Mouse (Mus musculus): Measurements from ENCODE around the gene Rsu1. TPM values are rescaled to one million over a fixed set of nuclear protein-coding genes. Genes with fewer than 3 reads are reported as not detected.

Gene Rsu1
- polyA plus RNA-seq (2011; ENCODE audit: insufficient read depth, insufficient read length, low read depth, missing spikeins), result 49.4 and 67.7 TPM in 2 replicates

- Histone ChIP-seq H3K9ac (ENCODE audit: low read depth, poor library complexity, severe bottlenecking) (peak within 1 kb of the TSS; percentile 49), H3K4me1 (ENCODE audit: control insufficient read depth, insufficient read depth, low read length) (no peaks in the 10 kb centered on the region), H3K4me3 (ENCODE audit: low read depth, low read length) (peak within 1 kb of the TSS; percentile 89), H3K27me3 (ENCODE audit: control insufficient read depth, insufficient read depth, low read length, poor library complexity, severe bottlenecking) (no peaks in the 10 kb centered on the region), H3K27ac (ENCODE audit: insufficient read depth, low read length) (no peak within 1 kb of the TSS), H3K36me3 (ENCODE audit: control insufficient read depth, insufficient read depth, low read length, poor library complexity, severe bottlenecking) (no peaks in the 10 kb centered on the region), H3K9me3 (replicated peaks; ENCODE audit: control insufficient read depth, insufficient read depth, low read length, poor library complexity, severe bottlenecking) (no peaks in the 10 kb centered on the region)
- TF ChIP-seq EP300 (IDR thresholded peaks at IDR 0.05; ENCODE audit: insufficient read depth, low read depth, low read length), result no peak
Measured at GRCm38 (mm10) chr2:13271165-13271957, at the start of gene Rsu1. TSS of gene Rsu1 (minus strand) at chr2:13271415.

- no peaks in the 10 kb centered on the region for H3K9me3 ChIP-seq (replicated peaks; ENCODE audit: control insufficient read depth, insufficient read depth, low read length, poor library complexity, severe bottlenecking)
- no peak overlapping the region for H3K27ac ChIP-seq (ENCODE audit: insufficient read depth, low read length)
- H3K9ac ChIP-seq (ENCODE audit: low read depth, poor library complexity, severe bottlenecking), result no peak overlapping the region
- no peak overlapping the region for H3K4me3 ChIP-seq (ENCODE audit: low read depth, low read length)
- no peaks in the 10 kb centered on the region for H3K36me3 ChIP-seq (ENCODE audit: control insufficient read depth, insufficient read depth, low read length, poor library complexity, severe bottlenecking)
- H3K4me1 ChIP-seq (ENCODE audit: control insufficient read depth, insufficient read depth, low read length), result no peaks in the 10 kb centered on the region
- no peak for TF ChIP-seq CTCF (IDR thresholded peaks at IDR 0.05; ENCODE audit: low read depth, low read length)
- TF ChIP-seq POLR2A (IDR thresholded peaks at IDR 0.05; ENCODE audit: insufficient read depth, low read length), result no peak
- TF ChIP-seq EP300 (IDR thresholded peaks at IDR 0.05; ENCODE audit: insufficient read depth, low read depth, low read length), result no peak
- no peaks in the 10 kb centered on the region for H3K27me3 ChIP-seq (ENCODE audit: control insufficient read depth, insufficient read depth, low read length, poor library complexity, severe bottlenecking)
Measured at GRCm38 (mm10) chr2:13303376-13303775, 32.2 kb upstream of the Rsu1 start.

- Histone ChIP-seq H3K9ac (ENCODE audit: low read depth, poor library complexity, severe bottlenecking) (no peak overlapping the region), H3K4me3 (ENCODE audit: low read depth, low read length) (no peak overlapping the region), H3K9me3 (replicated peaks; ENCODE audit: control insufficient read depth, insufficient read depth, low read length, poor library complexity, severe bottlenecking) (no peaks in the 10 kb centered on the region), H3K27ac (ENCODE audit: insufficient read depth, low read length) (no peak overlapping the region), H3K36me3 (ENCODE audit: control insufficient read depth, insufficient read depth, low read length, poor library complexity, severe bottlenecking) (no peaks in the 10 kb centered on the region), H3K4me1 (ENCODE audit: control insufficient read depth, insufficient read depth, low read length) (no peaks in the 10 kb centered on the region), H3K27me3 (ENCODE audit: control insufficient read depth, insufficient read depth, low read length, poor library complexity, severe bottlenecking) (no peaks in the 10 kb centered on the region)
- no peak for TF ChIP-seq POLR2A (IDR thresholded peaks at IDR 0.05; ENCODE audit: insufficient read depth, low read length)
- no peak for TF ChIP-seq EP300 (IDR thresholded peaks at IDR 0.05; ENCODE audit: insufficient read depth, low read depth, low read length)
- no peak for TF ChIP-seq CTCF (IDR thresholded peaks at IDR 0.05; ENCODE audit: low read depth, low read length)
Measured at GRCm38 (mm10) chr2:13299031-13299430, 27.8 kb upstream of the Rsu1 start.

GRCm38 (mm10) chr2:13297733-13298132 is 26.5 kb upstream of the Rsu1 start:
- no peaks in the 10 kb centered on the region for H3K36me3 ChIP-seq (ENCODE audit: control insufficient read depth, insufficient read depth, low read length, poor library complexity, severe bottlenecking)
- no peak overlapping the region for H3K27ac ChIP-seq (ENCODE audit: insufficient read depth, low read length)
- no peaks in the 10 kb centered on the region for H3K27me3 ChIP-seq (ENCODE audit: control insufficient read depth, insufficient read depth, low read length, poor library complexity, severe bottlenecking)
- H3K4me3 ChIP-seq (ENCODE audit: low read depth, low read length), result no peak overlapping the region
- TF ChIP-seq EP300 (IDR thresholded peaks at IDR 0.05; ENCODE audit: insufficient read depth, low read depth, low read length) (no peak), POLR2A (IDR thresholded peaks at IDR 0.05; ENCODE audit: insufficient read depth, low read length) (no peak), CTCF (IDR thresholded peaks at IDR 0.05; ENCODE audit: low read depth, low read length) (no peak)
- H3K4me1 ChIP-seq (ENCODE audit: control insufficient read depth, insufficient read depth, low read length), result no peaks in the 10 kb centered on the region
- H3K9me3 ChIP-seq (replicated peaks; ENCODE audit: control insufficient read depth, insufficient read depth, low read length, poor library complexity, severe bottlenecking), result no peaks in the 10 kb centered on the region
- no peak overlapping the region for H3K9ac ChIP-seq (ENCODE audit: low read depth, poor library complexity, severe bottlenecking)

GRCm38 (mm10) chr2:13290661-13291060 is 19.4 kb upstream of the Rsu1 start:
- H3K9ac ChIP-seq (ENCODE audit: low read depth, poor library complexity, severe bottlenecking), result no peak overlapping the region
- H3K27me3 ChIP-seq (ENCODE audit: control insufficient read depth, insufficient read depth, low read length, poor library complexity, severe bottlenecking), result no peaks in the 10 kb centered on the region
- no peak overlapping the region for H3K27ac ChIP-seq (ENCODE audit: insufficient read depth, low read length)
- H3K4me3 ChIP-seq (ENCODE audit: low read depth, low read length), result no peak overlapping the region
- TF ChIP-seq EP300 (IDR thresholded peaks at IDR 0.05; ENCODE audit: insufficient read depth, low read depth, low read length) (no peak), POLR2A (IDR thresholded peaks at IDR 0.05; ENCODE audit: insufficient read depth, low read length) (no peak), CTCF (IDR thresholded peaks at IDR 0.05; ENCODE audit: low read depth, low read length) (no peak)
- H3K4me1 ChIP-seq (ENCODE audit: control insufficient read depth, insufficient read depth, low read length), result no peaks in the 10 kb centered on the region
- H3K36me3 ChIP-seq (ENCODE audit: control insufficient read depth, insufficient read depth, low read length, poor library complexity, severe bottlenecking), result no peaks in the 10 kb centered on the region
- H3K9me3 ChIP-seq (replicated peaks; ENCODE audit: control insufficient read depth, insufficient read depth, low read length, poor library complexity, severe bottlenecking), result no peaks in the 10 kb centered on the region

GRCm38 (mm10) chr2:13290070-13290469 is 18.9 kb upstream of the Rsu1 start:
- TF ChIP-seq POLR2A (IDR thresholded peaks at IDR 0.05; ENCODE audit: insufficient read depth, low read length) (no peak), CTCF (IDR thresholded peaks at IDR 0.05; ENCODE audit: low read depth, low read length) (no peak), EP300 (IDR thresholded peaks at IDR 0.05; ENCODE audit: insufficient read depth, low read depth, low read length) (no peak)
- H3K4me3 ChIP-seq (ENCODE audit: low read depth, low read length), result no peak overlapping the region
- no peak overlapping the region for H3K27ac ChIP-seq (ENCODE audit: insufficient read depth, low read length)
- H3K36me3 ChIP-seq (ENCODE audit: control insufficient read depth, insufficient read depth, low read length, poor library complexity, severe bottlenecking), result no peaks in the 10 kb centered on the region
- no peaks in the 10 kb centered on the region for H3K4me1 ChIP-seq (ENCODE audit: control insufficient read depth, insufficient read depth, low read length)
- no peaks in the 10 kb centered on the region for H3K27me3 ChIP-seq (ENCODE audit: control insufficient read depth, insufficient read depth, low read length, poor library complexity, severe bottlenecking)
- H3K9me3 ChIP-seq (replicated peaks; ENCODE audit: control insufficient read depth, insufficient read depth, low read length, poor library complexity, severe bottlenecking), result no peaks in the 10 kb centered on the region
- no peak overlapping the region for H3K9ac ChIP-seq (ENCODE audit: low read depth, poor library complexity, severe bottlenecking)

Measured in ES-Bruce4 (cell line).